Comparison of ENCODE assay signal across 15 mouse cellular contexts in genomic region chr3:55352529-55352928, GRCm38 (mm10).
DNase-seq lines count a peak whose midpoint lies in the region; ATAC-seq and TF ChIP-seq lines count a peak whose summit lies in the region.
"Had no signal": no experiment of that assay in that cellular context is flagged by ENCODE, and none has a peak within 500 bp of the region (broad histone marks: within the 10 kb centered on the region; RNA-seq: fewer than 3 reads in every experiment).

No protein-coding gene starts in this region.

- H3K36me3 ChIP-seq in forebrain, embryonic 15.5 days: no peaks in the 10 kb centered on the region
- no peaks in the 10 kb centered on the region for H3K36me3 ChIP-seq in midbrain, embryonic 12.5 days
- H3K36me3 ChIP-seq in intestine, postnatal 0 days (ENCODE audit: control insufficient read depth, insufficient read depth): no peaks in the 10 kb centered on the region
- H3K36me3 ChIP-seq: embryonic facial prominence, embryonic 15.5 days; liver, embryonic 13.5 days had no signal

- no peak overlapping the region for H3K9ac ChIP-seq in forebrain, embryonic 15.5 days (replicated peaks)
- H3K9ac ChIP-seq in midbrain, embryonic 12.5 days (replicated peaks): no peak overlapping the region
- H3K9ac ChIP-seq in intestine, postnatal 0 days (ENCODE audit: low read depth, low read length): no peak overlapping the region
- H3K9ac ChIP-seq: embryonic facial prominence, embryonic 15.5 days; liver, embryonic 13.5 days had no signal

- intact Hi-C loops in heart, postnatal 14 days (cut with DNase I): no loop called here

- no peak overlapping the region for H3K4me2 ChIP-seq in forebrain, embryonic 15.5 days (replicated peaks)
- no peak overlapping the region for H3K4me2 ChIP-seq in midbrain, embryonic 12.5 days (replicated peaks)
- no peak overlapping the region for H3K4me2 ChIP-seq in intestine, postnatal 0 days (replicated peaks; ENCODE audit: low read depth)
- H3K4me2 ChIP-seq: embryonic facial prominence, embryonic 15.5 days; liver, embryonic 13.5 days had no signal

- peak overlapping the region; percentile 93 for H3K27ac ChIP-seq in forebrain, embryonic 15.5 days (replicated peaks)
- H3K27ac ChIP-seq in midbrain, embryonic 12.5 days (replicated peaks): peak overlapping the region; percentile 88
- H3K27ac ChIP-seq in intestine, postnatal 0 days (ENCODE audit: low read depth, low read length): no peak overlapping the region
- H3K27ac ChIP-seq: embryonic facial prominence, embryonic 15.5 days; liver, embryonic 13.5 days; macrophage had no signal

- peaks cover 70% of the 10 kb centered on the region for H3K4me1 ChIP-seq in forebrain, embryonic 15.5 days
- peaks cover 64% of the 10 kb centered on the region for H3K4me1 ChIP-seq in midbrain, embryonic 12.5 days
- H3K4me1 ChIP-seq in intestine, postnatal 0 days (replicated peaks; ENCODE audit: control insufficient read depth, insufficient read depth, low read length): no peaks in the 10 kb centered on the region
- H3K4me1 ChIP-seq: liver, embryonic 13.5 days had no signal

- DNase-seq in heart, adult 11 months: peak; percentile 93
- DNase-seq in heart, postnatal 14 days: no peak
- DNase-seq in Muller cell, postnatal 12 days (ENCODE audit: inconsistent ontology term): peak; percentile 76
- no peak for DNase-seq in T-cell, adult 2 months (ENCODE audit: low spot score)
- no peak for DNase-seq in adrenal gland, postnatal 14 days
- DNase-seq: adrenal gland, postnatal 10 days; cerebellum, adult 18-20 months; gastrocnemius, postnatal 10 days; liver, embryonic 13.5 days; thymus, postnatal 4 days had no signal

- WGBS in forebrain, embryonic 15.5 days: 69% methylated on average over 14 of the region's 14 CpGs
- 75% methylated on average over 14 of the region's 14 CpGs for WGBS in midbrain, embryonic 12.5 days
- 87% methylated on average over 14 of the region's 14 CpGs for WGBS in intestine, postnatal 0 days

- H3K9me3 ChIP-seq in forebrain, embryonic 15.5 days: no peaks in the 10 kb centered on the region
- H3K9me3 ChIP-seq in midbrain, embryonic 12.5 days: no peaks in the 10 kb centered on the region
- H3K9me3 ChIP-seq in intestine, postnatal 0 days (ENCODE audit: control insufficient read depth): no peaks in the 10 kb centered on the region
- H3K9me3 ChIP-seq: embryonic facial prominence, embryonic 15.5 days; liver, embryonic 13.5 days had no signal

- H3K27me3 ChIP-seq in forebrain, embryonic 15.5 days: no peaks in the 10 kb centered on the region
- H3K27me3 ChIP-seq in midbrain, embryonic 12.5 days: no peaks in the 10 kb centered on the region
- no peaks in the 10 kb centered on the region for H3K27me3 ChIP-seq in intestine, postnatal 0 days (replicated peaks; ENCODE audit: control insufficient read depth, insufficient read depth, low read length)
- H3K27me3 ChIP-seq: embryonic facial prominence, embryonic 15.5 days; liver, embryonic 13.5 days had no signal

- TF ChIP-seq CTCF in intestine, postnatal 0 days (IDR thresholded peaks at IDR 0.05; ENCODE audit: low read depth): no peak

- ATAC-seq in forebrain, embryonic 15.5 days (replicated peaks): no peak
- ATAC-seq in midbrain, embryonic 12.5 days (ENCODE audit: low FRiP score, low read depth): no peak
- ATAC-seq in intestine, postnatal 0 days: no peak

- no peak overlapping the region for H3K4me3 ChIP-seq in forebrain, embryonic 15.5 days
- no peak overlapping the region for H3K4me3 ChIP-seq in midbrain, embryonic 12.5 days
- H3K4me3 ChIP-seq in intestine, postnatal 0 days (ENCODE audit: low read depth, low read length): no peak overlapping the region
- H3K4me3 ChIP-seq: embryonic facial prominence, embryonic 15.5 days; liver, embryonic 13.5 days had no signal

Comparison
In these comparisons a context has a peak if more than half of its experiments do, and no peak if none do; other contexts are left out.
1. DNase-seq: peak in heart, adult 11 months (single experiment) and Muller cell, postnatal 12 days (single experiment); none in heart, postnatal 14 days (0 of 2), T-cell, adult 2 months (single experiment) and adrenal gland, postnatal 14 days (single experiment).